Mouse (Mus musculus) skeletal muscle tissue, adult 2 months (tissue): ENCODE measurements around the gene Mex3b.

Experiments used
- DNase-seq: peaks from one replicate; pipeline ENCODE4 v3.0.0-alpha.2; 2012; ENCODE audit warnings: low read depth, low spot score

Mex3b gene

GRCm38 (mm10) chr7:82867271-82868121, at the start of gene Mex3b:
Gene Mex3b (plus strand): TSS chr7:82867333.
- no peak for DNase-seq

- no peak for DNase-seq
Measured at GRCm38 (mm10) chr7:82819541-82819940, 47.6 kb upstream of the Mex3b start.

GRCm38 (mm10) chr7:82820661-82821060, 46.5 kb upstream of the Mex3b start:
- DNase-seq, result no peak

DNA sequence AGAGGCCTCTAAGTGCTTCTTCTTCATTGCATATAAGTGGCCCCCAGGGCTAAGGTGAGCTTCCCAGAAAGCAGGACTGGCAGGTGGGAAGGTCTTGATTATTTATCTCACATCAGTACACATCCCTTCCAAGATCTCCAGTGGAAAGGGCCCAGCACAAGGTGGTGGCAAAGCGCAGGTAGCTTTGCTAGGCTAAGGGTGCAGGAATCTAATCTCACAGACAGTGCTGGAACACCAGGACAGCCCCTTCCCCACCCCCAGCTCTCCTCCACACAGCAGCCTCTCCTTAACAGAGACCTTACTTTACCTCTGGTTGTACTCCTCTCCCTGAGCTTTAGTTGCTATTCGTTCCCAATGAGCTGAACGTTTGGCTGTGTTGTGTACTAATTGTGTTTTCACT, 45.6 kb upstream of the Mex3b start:
- DNase-seq, result no peak

- no peak for DNase-seq
Measured at GRCm38 (mm10) chr7:82822528-82822927, 44.6 kb upstream of the Mex3b start.

GRCm38 (mm10) chr7:82828193-82828592, 38.9 kb upstream of the Mex3b start:
- DNase-seq, result peak; percentile 13

- DNase-seq, result no peak
Measured at GRCm38 (mm10) chr7:82829516-82829915, 37.6 kb upstream of the Mex3b start.

- no peak for DNase-seq
Measured at GRCm38 (mm10) chr7:82834471-82834870, 32.7 kb upstream of the Mex3b start.

DNA sequence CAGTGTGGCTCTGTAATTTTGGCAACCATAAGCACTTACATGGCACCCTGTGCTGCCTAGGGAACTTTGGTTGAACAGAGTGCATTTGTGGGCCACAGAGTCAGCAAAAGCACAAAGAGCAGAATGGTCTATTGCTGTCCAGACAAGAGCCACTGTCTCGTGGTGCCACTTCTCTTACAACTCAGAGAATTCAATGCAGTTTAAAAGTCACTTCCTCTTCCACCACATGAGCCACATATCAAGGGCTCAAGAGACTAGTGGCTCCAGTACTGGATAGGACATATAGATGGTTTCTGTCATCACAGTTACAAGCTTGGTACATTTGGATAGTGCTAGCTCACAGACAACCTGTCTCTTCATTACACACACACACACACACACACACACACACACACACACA, 28.7 kb upstream of the Mex3b start:
- no peak for DNase-seq

- DNase-seq, result no peak
Measured at GRCm38 (mm10) chr7:82838965-82839675, 28.0 kb upstream of the Mex3b start.

DNA sequence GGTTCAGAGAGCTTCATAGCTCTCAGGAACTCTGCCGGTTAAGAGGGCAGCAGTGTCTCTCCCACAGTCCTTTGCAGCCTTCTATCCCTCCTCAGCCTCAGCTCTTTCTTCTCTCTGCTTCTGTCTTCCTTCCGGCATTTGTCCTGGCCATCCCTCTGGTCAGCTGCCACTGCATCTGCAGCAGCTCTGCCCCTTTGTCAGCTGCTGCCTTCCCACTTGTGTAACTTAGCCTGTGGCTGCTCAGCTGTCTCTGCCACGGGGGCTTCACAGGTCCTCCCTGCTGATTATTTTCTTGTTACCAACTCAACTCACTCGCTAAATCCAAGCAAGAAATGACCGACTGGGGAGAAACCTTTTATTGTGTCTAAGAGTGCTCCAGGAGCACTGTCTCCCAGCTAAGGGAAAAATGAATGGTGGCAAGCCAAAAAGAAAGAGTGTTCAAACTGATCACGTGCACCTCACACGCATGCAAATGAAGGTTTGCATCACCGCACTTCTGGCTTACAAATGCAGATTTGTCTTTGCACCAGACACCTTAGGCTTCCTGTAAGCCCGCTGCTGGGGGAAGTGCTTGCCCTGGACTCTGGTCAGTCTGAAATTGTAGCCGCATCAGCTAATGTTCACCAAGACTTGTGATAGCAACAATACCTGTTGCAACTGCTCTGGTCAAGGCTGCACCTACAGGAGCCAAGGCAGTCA, 24.8 kb upstream of the Mex3b start:
- no peak for DNase-seq

- DNase-seq, result no peak
Measured at GRCm38 (mm10) chr7:82850756-82851155, 16.4 kb upstream of the Mex3b start.

DNA sequence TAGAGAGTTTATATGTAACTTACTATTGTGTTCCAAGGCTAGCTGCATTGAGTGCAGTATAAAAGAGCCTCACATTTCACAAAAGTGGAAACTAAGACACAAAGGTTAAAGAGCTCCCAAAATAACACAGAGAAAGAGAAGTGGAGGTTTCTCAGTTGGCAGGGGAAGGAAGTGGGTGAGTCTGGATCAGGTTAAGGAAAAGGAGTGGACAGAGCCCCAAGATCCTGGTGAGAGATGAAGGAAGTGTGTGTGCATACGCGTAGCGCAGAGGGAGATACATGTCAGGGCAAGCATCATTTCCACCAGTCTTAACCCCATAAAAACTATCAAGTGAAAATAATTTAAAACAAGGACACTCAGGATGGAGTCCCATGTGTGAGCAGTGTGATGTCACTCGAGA, 15.5 kb upstream of the Mex3b start:
- DNase-seq, result no peak

DNA sequence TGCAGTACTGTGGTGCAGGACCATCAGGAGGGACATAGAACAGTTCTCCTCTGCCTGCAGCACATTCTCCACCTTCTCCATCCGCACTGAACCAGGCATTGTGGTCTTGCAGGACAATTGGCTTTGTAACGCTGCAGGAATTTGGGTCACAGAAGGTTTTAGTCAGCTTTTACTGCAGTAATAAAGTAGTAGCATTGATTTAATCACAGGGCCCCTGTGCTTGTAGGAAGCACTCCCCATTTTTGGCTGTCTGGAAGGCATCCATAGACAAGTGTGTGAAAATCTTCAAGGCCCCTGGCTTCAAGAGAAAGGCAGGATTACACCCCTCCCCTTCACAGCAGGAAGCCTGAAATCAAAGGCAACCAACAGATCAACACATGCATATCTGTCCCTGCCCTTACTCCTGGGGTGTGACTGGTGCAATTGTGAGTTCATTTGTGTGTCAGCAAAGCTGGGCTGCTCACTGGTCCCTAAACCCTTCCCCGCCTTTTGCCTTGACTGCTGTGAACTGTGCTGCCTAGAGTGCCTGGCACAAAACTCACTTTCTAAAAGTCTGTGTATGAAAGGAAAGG, 12.9 kb upstream of the Mex3b start:
- DNase-seq, result no peak

DNA sequence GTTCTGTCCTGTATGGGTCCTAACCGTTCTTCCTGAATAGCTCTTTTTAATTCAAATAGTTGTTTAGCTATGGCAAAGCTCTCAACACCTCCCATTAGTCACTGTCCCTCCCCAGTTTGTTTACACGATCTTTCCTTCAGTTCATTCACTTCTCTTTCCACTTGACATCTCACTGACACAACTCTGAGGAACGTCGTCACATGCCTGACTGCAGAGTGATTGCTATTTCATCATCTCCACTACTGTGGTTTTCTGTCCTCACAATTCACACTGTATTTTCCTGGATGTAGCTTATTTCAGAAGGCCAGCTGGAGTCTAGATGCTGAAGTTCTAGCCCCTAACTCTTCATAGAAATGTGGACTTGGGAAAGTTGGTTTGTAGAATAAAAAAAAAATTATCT, 8.5 kb upstream of the Mex3b start:
- no peak for DNase-seq

GRCm38 (mm10) chr7:82860626-82861025, 6.5 kb upstream of the Mex3b start:
- DNase-seq, result no peak

- no peak for DNase-seq
Measured at GRCm38 (mm10) chr7:82863341-82863740, 3.8 kb upstream of the Mex3b start.

DNA sequence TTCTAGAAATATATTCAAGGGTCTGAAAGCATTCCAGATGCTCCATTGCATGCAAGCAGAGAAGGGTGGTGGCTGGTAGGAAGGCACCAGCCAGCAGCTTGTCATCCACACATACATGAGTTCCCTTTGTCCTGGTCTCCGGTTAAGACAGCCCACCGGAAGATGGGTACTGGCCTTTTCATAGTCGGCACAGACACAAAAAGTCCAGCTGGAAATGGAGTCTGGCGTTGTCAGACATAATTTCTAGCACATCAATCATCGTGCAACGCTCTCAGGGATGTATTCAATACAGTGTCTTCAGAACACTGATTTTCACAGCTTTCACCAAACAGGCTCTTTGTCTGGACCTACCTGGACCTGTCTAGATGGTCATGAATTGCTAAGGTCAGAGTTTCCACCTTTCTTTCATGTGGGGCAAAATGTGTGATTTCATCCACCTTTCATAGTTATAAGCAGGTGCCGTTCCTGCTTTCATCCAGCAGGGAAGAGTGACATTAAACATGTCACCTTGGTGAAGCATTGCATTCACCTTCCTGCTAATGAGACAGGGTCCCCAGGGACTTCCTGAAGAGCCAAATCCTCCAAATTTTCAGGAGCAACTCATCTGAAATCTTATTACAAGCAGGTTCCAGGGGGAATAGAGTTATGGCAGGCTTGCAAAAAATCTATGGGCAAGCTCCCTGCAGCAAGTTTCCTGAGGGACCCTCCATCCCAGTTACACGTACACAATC, 2.7 kb upstream of the Mex3b start:
- DNase-seq, result no peak

GRCm38 (mm10) chr7:82864991-82865771, 2.0 kb upstream of the Mex3b start:
- DNase-seq, result no peak

DNA sequence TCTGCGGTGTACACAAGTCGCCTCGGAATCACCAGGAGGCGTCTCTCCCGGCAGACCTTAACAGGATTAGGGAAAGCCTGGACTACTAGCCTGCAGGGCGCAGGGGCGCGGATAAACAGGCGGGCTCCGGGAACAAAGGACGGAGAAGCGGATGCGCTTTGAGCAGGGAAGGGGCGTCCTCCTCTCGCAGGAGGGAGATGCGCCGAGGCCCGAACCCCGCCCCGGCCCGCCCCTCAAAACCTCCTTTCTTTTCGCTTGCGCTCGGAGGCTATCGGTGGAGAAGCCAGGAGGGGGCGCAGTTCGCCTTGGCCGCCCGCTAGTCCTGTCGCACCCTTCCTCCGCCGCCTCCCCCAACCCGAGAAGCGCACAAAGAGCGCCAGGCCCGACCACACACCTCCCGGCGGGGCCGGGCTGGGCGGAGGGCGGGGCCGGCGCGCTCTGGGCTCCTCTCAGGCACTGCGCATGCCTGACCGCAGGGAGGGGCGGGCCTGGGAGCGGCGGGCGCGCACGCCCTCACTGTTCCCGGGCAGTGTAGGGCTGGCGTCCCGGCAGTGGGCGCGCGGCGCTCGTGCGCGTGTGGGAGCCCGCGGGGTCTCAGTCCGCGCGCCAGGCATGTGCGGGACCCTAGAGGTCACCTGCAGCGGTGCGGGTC, 1.2 kb upstream of the Mex3b start:
- peak; percentile 93 for DNase-seq
